Mouse (Mus musculus) MEL (cell line): Measurements from ENCODE around the gene Ugt1a1. TPM values are rescaled to one million over a fixed set of nuclear protein-coding genes. Genes with fewer than 3 reads are reported as not detected.

Source experiments
- DNase-seq: peaks from one replicate; pipeline ENCODE4 v3.0.0; 2011; ENCODE audit warnings: low read depth, low spot score
- H3K27ac ChIP-seq: 2 replicates; pipeline ENCODE4 v1.5.1; 2012; ENCODE audit warnings: low read depth, mild to moderate bottlenecking, control low read depth, low read length, moderate library complexity; ENCODE audit not compliant: control insufficient read depth
- H3K27me3 ChIP-seq, 2 experiments: fragments of 150-350 bp in 1 of 2; sonication (generic) in 1 of 2; 2 replicates each; pipeline ENCODE4 v1.6.1; 2012; ENCODE audit warnings: low read length in 2 of 2, mild to moderate bottlenecking in 2 of 2, improper control_type of control experiment in 1 of 2, moderate library complexity in 1 of 2; ENCODE audit not compliant: insufficient read depth in 2 of 2, control insufficient read depth in 1 of 2
- H3K36me3 ChIP-seq, 2 experiments: 2 replicates each; pipeline ENCODE4 v1.6.1; 2012 to 2014; ENCODE audit warnings: low read length in 2 of 2, improper control_type of control experiment in 1 of 2, inconsistent platforms in 1 of 2, mild to moderate bottlenecking in 1 of 2; ENCODE audit not compliant: insufficient read depth in 2 of 2, control insufficient read depth in 1 of 2
- H3K4me1 ChIP-seq, 2 experiments: fragments of 150-350 bp in 1 of 2; sonication (generic) in 1 of 2; 2 replicates each; pipeline ENCODE4 v1.6.1; 2012; ENCODE audit warnings: low read length in 2 of 2, improper control_type of control experiment in 1 of 2, mild to moderate bottlenecking in 1 of 2; ENCODE audit not compliant: insufficient read depth in 2 of 2, control insufficient read depth in 1 of 2
- H3K4me3 ChIP-seq, 2 experiments: fragments of 150-350 bp in 1 of 2; sonication (generic) in 1 of 2; 2 replicates each; pipeline ENCODE4 v1.5.1; 2012; ENCODE audit warnings: low read depth in 2 of 2, low read length in 2 of 2, mild to moderate bottlenecking in 2 of 2, moderate library complexity in 2 of 2, control low read depth in 1 of 2, improper control_type of control experiment in 1 of 2; ENCODE audit not compliant: control insufficient read depth in 1 of 2, insufficient read depth in 1 of 2
- H3K79me2 ChIP-seq: 2 replicates; pipeline ENCODE4 v1.6.1; 2012; ENCODE audit warnings: mild to moderate bottlenecking, low read length, moderate library complexity; ENCODE audit not compliant: control insufficient read depth, poor library complexity, insufficient read depth
- H3K9ac ChIP-seq: 2 replicates; pipeline ENCODE4 v1.6.1; 2012; ENCODE audit warnings: low read depth, mild to moderate bottlenecking, control low read depth, low read length, moderate library complexity; ENCODE audit not compliant: control insufficient read depth, poor library complexity, severe bottlenecking
- H3K9me3 ChIP-seq: fragments of 150-350 bp; sonication (generic); replicated peaks from 2 replicates; pipeline ENCODE4 v1.6.1; 2012; ENCODE audit warnings: mild to moderate bottlenecking, low read length, improper control_type of control experiment, moderate library complexity; ENCODE audit not compliant: insufficient read depth
- CHD1 ChIP-seq: IDR thresholded peaks from 2 replicates; pipeline ENCODE4 v1.6.1; 2012; ENCODE audit warnings: low read depth, mild to moderate bottlenecking, inconsistent platforms, low read length, improper control_type of control experiment
- CHD2 ChIP-seq: IDR thresholded peaks from 2 replicates; pipeline ENCODE4 v1.6.1; 2011; ENCODE audit warnings: low read length, improper control_type of control experiment
- CTCF ChIP-seq, 3 experiments: IDR thresholded peaks in 2 of 3; conservative IDR thresholded peaks in 1 of 3; 2 replicates each; pipeline ENCODE4 v1.5.1; 2011 to 2012; ENCODE audit warnings: low read length in 3 of 3, low read depth in 2 of 3, mild to moderate bottlenecking in 2 of 3, improper control_type of control experiment in 1 of 3, inconsistent platforms in 1 of 3, mixed read lengths in 1 of 3, moderate library complexity in 1 of 3; ENCODE audit not compliant: control insufficient read depth in 1 of 3, insufficient read depth in 1 of 3, poor library complexity in 1 of 3, severe bottlenecking in 1 of 3
- ELF1 ChIP-seq: IDR thresholded peaks from 2 replicates; pipeline ENCODE4 v1.6.1; 2014; ENCODE audit warnings: low read depth, mild to moderate bottlenecking, inconsistent platforms, low read length, improper control_type of control experiment, moderate library complexity
- EP300 ChIP-seq, 2 experiments: IDR thresholded peaks; 2 replicates each; pipeline ENCODE4 v1.6.1; 2011; ENCODE audit warnings: improper control_type of control experiment in 2 of 2, low read length in 2 of 2, low read depth in 1 of 2, mild to moderate bottlenecking in 1 of 2
- GABPA ChIP-seq: IDR thresholded peaks from 2 replicates; pipeline ENCODE4 v1.6.1; 2012; ENCODE audit warnings: low read depth, mild to moderate bottlenecking, inconsistent platforms, low read length, improper control_type of control experiment, moderate library complexity
- HCFC1 ChIP-seq: IDR thresholded peaks from 2 replicates; pipeline ENCODE4 v1.6.1; 2012; ENCODE audit warnings: low read depth, mild to moderate bottlenecking, inconsistent platforms, low read length, improper control_type of control experiment, moderate library complexity
- JUND ChIP-seq: IDR thresholded peaks from 2 replicates; pipeline ENCODE4 v1.6.1; 2011; ENCODE audit warnings: low read depth, mild to moderate bottlenecking, improper control_type of control experiment, low read length
- KAT2A ChIP-seq: conservative IDR thresholded peaks from 2 replicates; pipeline ENCODE4 v1.6.1; 2012; ENCODE audit warnings: low read depth, low read length, improper control_type of control experiment, inconsistent platforms
- MAZ ChIP-seq: IDR thresholded peaks from 2 replicates; pipeline ENCODE4 v1.6.1; 2012; ENCODE audit warnings: low read depth, mild to moderate bottlenecking, inconsistent platforms, low read length, improper control_type of control experiment
- MEF2A ChIP-seq: IDR thresholded peaks from 2 replicates; pipeline ENCODE4 v1.6.1; 2014; ENCODE audit warnings: low read depth, mild to moderate bottlenecking, inconsistent platforms, low read length, improper control_type of control experiment; ENCODE audit not compliant: poor library complexity, insufficient replicate concordance, severe bottlenecking; ENCODE audit errors: extremely low read depth
- MXI1 ChIP-seq: IDR thresholded peaks from 2 replicates; pipeline ENCODE4 v1.6.1; 2011; ENCODE audit warnings: mild to moderate bottlenecking, low read depth, low read length, improper control_type of control experiment
- NELFE ChIP-seq: IDR thresholded peaks from 2 replicates; pipeline ENCODE4 v1.6.1; 2011; ENCODE audit warnings: low read depth, low read length, improper control_type of control experiment
- NRF1 ChIP-seq: IDR thresholded peaks from 2 replicates; pipeline ENCODE4 v1.6.1; 2014; ENCODE audit warnings: low read depth, mild to moderate bottlenecking, inconsistent platforms, low read length, improper control_type of control experiment, moderate library complexity; ENCODE audit not compliant: poor library complexity, insufficient read depth, severe bottlenecking
- POLR2A ChIP-seq, 2 experiments: IDR thresholded peaks; 2 replicates each; pipeline ENCODE4 v1.6.1; 2011 to 2012; ENCODE audit warnings: low read length in 2 of 2, mild to moderate bottlenecking in 2 of 2, control low read depth in 1 of 2, improper control_type of control experiment in 1 of 2, low read depth in 1 of 2, moderate library complexity in 1 of 2; ENCODE audit not compliant: control insufficient read depth in 1 of 2, insufficient read depth in 1 of 2, poor library complexity in 1 of 2
- POLR2AphosphoS2 ChIP-seq: IDR thresholded peaks from 2 replicates; pipeline ENCODE4 v1.6.1; 2011; ENCODE audit warnings: low read length, improper control_type of control experiment
- POLR2AphosphoS5 ChIP-seq: IDR thresholded peaks from 2 replicates; pipeline ENCODE4 v1.6.1; 2012; ENCODE audit warnings: low read depth, borderline replicate concordance, mild to moderate bottlenecking, inconsistent platforms, low read length, moderate library complexity, mixed read lengths
- TAL1 ChIP-seq: IDR thresholded peaks from 2 replicates; pipeline ENCODE4 v1.6.1; 2012; ENCODE audit warnings: mild to moderate bottlenecking, inconsistent platforms, low read length, moderate library complexity, mixed read lengths
- TBP ChIP-seq: IDR thresholded peaks from 2 replicates; pipeline ENCODE4 v1.8.0; 2011; ENCODE audit warnings: low read depth, low read length, improper control_type of control experiment
- USF2 ChIP-seq, 2 experiments: IDR thresholded peaks; 2 replicates each; pipeline ENCODE4 v1.6.1; 2011 to 2012; ENCODE audit warnings: improper control_type of control experiment in 2 of 2, low read length in 2 of 2, borderline replicate concordance in 1 of 2, inconsistent platforms in 1 of 2, low read depth in 1 of 2, mild to moderate bottlenecking in 1 of 2; ENCODE audit not compliant: insufficient read depth in 1 of 2
- ZC3H11A ChIP-seq: IDR thresholded peaks from 2 replicates; pipeline ENCODE4 v1.6.1; 2012; ENCODE audit warnings: low read depth, mild to moderate bottlenecking, inconsistent platforms, low read length, improper control_type of control experiment
- ZMIZ1 ChIP-seq: IDR thresholded peaks from 2 replicates; pipeline ENCODE4 v1.6.1; 2012; ENCODE audit warnings: low read depth, mild to moderate bottlenecking, inconsistent platforms, low read length, improper control_type of control experiment, moderate library complexity
- ZNF384 ChIP-seq: IDR thresholded peaks from 2 replicates; pipeline ENCODE4 v1.6.1; 2012; ENCODE audit warnings: low read depth, mild to moderate bottlenecking, inconsistent platforms, low read length, improper control_type of control experiment
- polyA plus RNA-seq, 2 experiments: library from polyadenylated mRNA; stranded (reverse) in 1 of 2; unstranded in 1 of 2; fragments of >175 nt in 1 of 2; fragments of >200 nt in 1 of 2; gene quantifications; 2 replicates each; pipeline versions ENCODE4 v1.2.1 to v1.2.4; 2012; ENCODE audit warnings: low replicate concordance in 2 of 2, low read depth in 1 of 2; ENCODE audit not compliant: insufficient read length in 2 of 2, insufficient read depth in 1 of 2, missing spikeins in 1 of 2
- total RNA-seq: library from RNA; depleted of rRNA; stranded (reverse); fragments of 300-350 nt; gene quantifications from 2 replicates; pipeline ENCODE4 v1.2.3, GENCODE M21; 2012

Gene Ugt1a1
- total and polyA plus RNA-seq, 3 experiments, result not detected

DNA sequence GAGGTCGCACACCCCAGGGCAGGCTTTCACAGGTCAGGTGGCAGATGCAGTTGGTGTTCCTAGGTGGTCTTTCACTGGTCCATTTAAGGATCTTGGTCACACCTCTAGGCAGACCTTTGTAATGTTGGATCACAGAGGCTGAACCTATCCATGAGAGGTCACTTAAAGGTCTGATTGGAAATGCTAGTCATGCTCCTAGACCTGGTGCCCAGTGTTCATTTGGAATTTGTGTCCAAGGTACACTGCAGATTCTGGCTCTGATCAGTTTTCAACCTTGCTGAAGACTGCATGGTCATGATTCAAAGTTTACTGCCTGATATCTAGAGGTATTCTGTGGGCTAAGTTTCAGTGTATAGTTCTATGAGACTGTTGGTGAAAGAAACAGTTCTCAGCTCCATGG, 32.1 kb upstream of the Ugt1a1 start:
- no peak overlapping the region for H3K4me3 ChIP-seq

DNA sequence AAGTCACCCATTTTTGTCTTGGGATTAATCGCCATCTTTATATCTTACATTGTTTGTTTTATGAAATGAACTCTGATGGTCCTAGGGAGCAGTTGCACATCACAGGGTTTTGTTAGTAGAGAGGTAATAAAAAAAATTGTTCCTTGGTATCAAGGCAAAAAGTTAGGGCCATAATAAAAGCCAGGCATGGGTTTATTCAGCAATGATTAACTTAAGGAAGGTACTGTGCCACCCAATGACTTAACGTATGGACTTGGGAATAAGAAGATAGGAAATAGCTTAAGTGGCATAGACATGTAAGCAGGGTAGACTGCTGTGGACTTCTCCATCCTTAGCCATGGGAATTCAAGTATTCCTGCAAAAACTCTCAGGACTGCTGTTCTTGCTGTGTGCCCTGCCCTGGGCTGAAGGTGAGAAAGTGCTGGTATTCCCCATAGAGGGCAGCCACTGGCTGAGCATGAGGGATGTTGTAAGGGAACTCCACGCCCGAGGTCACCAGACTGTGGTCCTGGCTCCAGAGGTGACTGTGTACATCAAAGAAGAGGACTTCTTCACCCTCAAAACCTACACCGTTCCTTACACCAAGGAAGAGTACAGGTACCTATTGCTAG, 25.3 kb upstream of the Ugt1a1 start:
- H3K4me3 ChIP-seq, result no peak overlapping the region
- no peaks in the 10 kb centered on the region for H3K36me3 ChIP-seq
- TF ChIP-seq USF2 (IDR thresholded peaks at IDR 0.05; ENCODE audit: borderline replicate concordance in 1 of 2, insufficient read depth in 1 of 2, low read depth in 1 of 2, low read length in 2 of 2) (no peak), MXI1 (no peak), TAL1 (no peak), TBP (no peak), CHD1 (no peak), MAZ (no peak), HCFC1 (no peak), ZNF384 (no peak), MEF2A (no peak), GABPA (no peak), JUND (no peak), POLR2AphosphoS2 (no peak), CHD2 (no peak), ZMIZ1 (no peak), EP300 (IDR thresholded peaks at IDR 0.05; ENCODE audit: low read depth in 1 of 2, low read length in 2 of 2) (no peak)
- TF ChIP-seq, all 39 proteins: peak for 0
- Histone ChIP-seq H3K9ac (no peak overlapping the region), H3K4me1 (no peaks in the 10 kb centered on the region), H3K27ac (no peak overlapping the region), H3K79me2 (no peaks in the 10 kb centered on the region), H3K27me3 (no peaks in the 10 kb centered on the region), H3K9me3 (no peaks in the 10 kb centered on the region)
- no peak for DNase-seq

More for the DNA sequence above, 32.1 kb upstream of the Ugt1a1 start:
- Histone ChIP-seq H3K27me3 (no peaks in the 10 kb centered on the region; a peak in 1 of 4 replicates), H3K9me3 (no peaks in the 10 kb centered on the region), H3K4me1 (no peaks in the 10 kb centered on the region), H3K79me2 (no peaks in the 10 kb centered on the region), H3K9ac (no peak overlapping the region), H3K27ac (no peak overlapping the region), H3K36me3 (no peaks in the 10 kb centered on the region)
- TF ChIP-seq ZMIZ1, result no peak
- TF ChIP-seq CTCF (IDR thresholded peaks at IDR 0.05 in 2 of 3, conservative IDR thresholded peaks at IDR 0.05 in 1 of 3; ENCODE audit: control insufficient read depth in 1 of 3, insufficient read depth in 1 of 3, low read depth in 2 of 3, low read length in 3 of 3, poor library complexity in 1 of 3, severe bottlenecking in 1 of 3), result no peak
- no peak for TF ChIP-seq MAZ
- TF ChIP-seq POLR2AphosphoS5, result no peak
- no peak for TF ChIP-seq EP300 (IDR thresholded peaks at IDR 0.05; ENCODE audit: low read depth in 1 of 2, low read length in 2 of 2)
- no peak for TF ChIP-seq ELF1
- TF ChIP-seq NELFE, result no peak
- no peak for TF ChIP-seq KAT2A
- no peak for TF ChIP-seq ZC3H11A
- no peak for TF ChIP-seq USF2 (IDR thresholded peaks at IDR 0.05; ENCODE audit: borderline replicate concordance in 1 of 2, insufficient read depth in 1 of 2, low read depth in 1 of 2, low read length in 2 of 2)
- TF ChIP-seq NRF1, result no peak
- no peak for TF ChIP-seq GABPA
- TF ChIP-seq HCFC1, result no peak
- no peak for TF ChIP-seq ZNF384
- no peak for TF ChIP-seq MEF2A
- no peak for TF ChIP-seq POLR2A (IDR thresholded peaks at IDR 0.05; ENCODE audit: control insufficient read depth in 1 of 2, insufficient read depth in 1 of 2, low read depth in 1 of 2, low read length in 2 of 2, poor library complexity in 1 of 2)
- no peak for TF ChIP-seq JUND
- DNase-seq, result no peak
